Mouse (Mus musculus) small intestine, adult 2 months (tissue): ENCODE results near the gene Tnni1.

Experiments
- CTCF ChIP-seq: fragments of 200-500 bp; IDR thresholded peaks from 2 replicates; pipeline ENCODE4 v1.5.1; 2012; ENCODE audit warnings: low read depth, mild to moderate bottlenecking, control low read depth, inconsistent platforms, low read length, moderate library complexity, mixed read lengths; ENCODE audit not compliant: insufficient replicate concordance, insufficient read length; ENCODE audit errors: extremely low read depth
- POLR2A ChIP-seq: fragments of 200-500 bp; IDR thresholded peaks from 2 replicates; pipeline ENCODE4 v1.6.1; 2012; ENCODE audit warnings: low read depth, mild to moderate bottlenecking, control low read depth, inconsistent platforms, low read length, moderate library complexity

DNA sequence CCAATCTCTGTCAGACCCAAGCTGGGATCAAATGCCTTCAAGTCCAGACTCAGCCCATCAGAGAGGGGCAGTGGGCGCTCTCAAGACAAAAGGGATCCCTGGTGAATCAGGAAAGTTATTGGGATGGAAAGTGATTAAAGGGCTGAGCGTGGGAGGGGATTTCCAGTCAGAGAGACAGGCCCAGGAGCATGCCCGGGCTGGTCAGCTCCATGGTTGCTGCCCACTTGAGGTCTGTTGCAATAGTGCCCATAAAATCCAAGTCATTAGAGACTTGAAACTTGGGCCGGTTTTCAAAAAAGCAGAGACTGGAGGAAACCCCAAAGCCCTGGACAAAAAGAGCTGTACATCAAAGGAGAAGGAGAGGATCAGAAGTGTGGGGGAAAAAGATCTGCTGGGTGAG, 19.5 kb upstream of the Tnni1 start:
- no peak for TF ChIP-seq CTCF
- TF ChIP-seq POLR2A, result no peak
